Mouse (Mus musculus) lung, embryonic 15.5 days (tissue): ENCODE measurements at regions not wholly inside any gene's neighbourhood (a gene's known extent, or its start where the extent isn't known, plus 50 kb on each side); places are given as distances from the start of the nearest gene placed in this dataset.

ENCODE experiments used
- ATAC-seq: fragments of 200-750 bp; cut with Nextera tagmentation; 2 replicates; pipeline ENCODE4 v1.8.0; 2017; ENCODE audit warnings: moderate number of reproducible peaks, borderline replicate concordance; ENCODE audit not compliant: low FRiP score, low TSS enrichment; ENCODE audit errors: extremely low read depth
- H3K27ac ChIP-seq: fragments of 300-500 bp; sonication (generic); 2 replicates; pipeline ENCODE4 v1.5.1; 2015; ENCODE audit warnings: moderate library complexity, mild to moderate bottlenecking, inconsistent platforms
- H3K27me3 ChIP-seq: fragments of 300-500 bp; sonication (generic); 2 replicates; pipeline ENCODE4 v1.6.1; 2015; ENCODE audit warnings: inconsistent platforms
- H3K36me3 ChIP-seq: fragments of 300-500 bp; sonication (generic); 2 replicates; pipeline ENCODE4 v1.6.1; 2015; ENCODE audit warnings: inconsistent platforms
- H3K4me1 ChIP-seq: fragments of 300-500 bp; sonication (generic); 2 replicates; pipeline ENCODE4 v1.6.1; 2015; ENCODE audit warnings: inconsistent platforms
- H3K4me2 ChIP-seq: fragments of 300-500 bp; sonication (generic); 2 replicates; pipeline ENCODE4 v1.6.1; 2015; ENCODE audit warnings: inconsistent platforms, mild to moderate bottlenecking, moderate library complexity
- H3K4me3 ChIP-seq: fragments of 300-500 bp; sonication (generic); 2 replicates; pipeline ENCODE4 v1.5.1; 2015; ENCODE audit warnings: mild to moderate bottlenecking, inconsistent platforms
- H3K9ac ChIP-seq: fragments of 300-500 bp; sonication (generic); 2 replicates; pipeline ENCODE4 v1.6.1; 2015; ENCODE audit warnings: inconsistent platforms
- H3K9me3 ChIP-seq: fragments of 300-500 bp; sonication (generic); 2 replicates; pipeline ENCODE4 v1.6.1; 2016; ENCODE audit warnings: inconsistent platforms
- WGBS: fragments of 180-500 bp; shearing (Covaris S2); methylation state at CpG from one replicate; pipeline ENCODE4 v1.1.7; 2015; 5-methylcytosine and 5-hydroxymethylcytosine counted together

DNA sequence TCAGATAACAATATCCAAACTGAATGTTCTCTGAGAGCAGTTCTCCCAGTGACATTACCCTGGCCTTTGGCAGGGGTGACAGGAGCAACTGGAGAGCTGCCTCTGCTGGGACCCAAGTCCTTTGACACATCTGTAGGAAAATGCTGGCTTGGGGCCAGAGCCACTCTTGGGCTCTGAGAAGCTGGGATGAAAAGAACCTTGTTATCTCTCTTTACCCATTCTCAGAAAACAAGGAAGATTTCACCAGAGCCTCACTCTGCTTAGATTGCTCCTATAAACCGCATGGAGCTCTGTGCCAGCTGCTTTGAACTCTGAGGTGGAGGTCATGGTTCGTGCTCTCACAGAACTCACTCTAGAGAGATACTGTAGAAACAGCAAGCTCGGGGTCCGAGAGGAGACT, 71.7 kb upstream of the Jak1 start:
- ATAC-seq, result no peak
- Histone ChIP-seq H3K4me3 (no peak overlapping the region), H3K27me3 (no peaks in the 10 kb centered on the region), H3K36me3 (no peaks in the 10 kb centered on the region), H3K4me2 (no peak overlapping the region), H3K9ac (no peak overlapping the region), H3K9me3 (no peaks in the 10 kb centered on the region), H3K27ac (no peak overlapping the region), H3K4me1 (no peaks in the 10 kb centered on the region)
- WGBS, result 33% methylated on average over 4 of the region's 4 CpGs

DNA sequence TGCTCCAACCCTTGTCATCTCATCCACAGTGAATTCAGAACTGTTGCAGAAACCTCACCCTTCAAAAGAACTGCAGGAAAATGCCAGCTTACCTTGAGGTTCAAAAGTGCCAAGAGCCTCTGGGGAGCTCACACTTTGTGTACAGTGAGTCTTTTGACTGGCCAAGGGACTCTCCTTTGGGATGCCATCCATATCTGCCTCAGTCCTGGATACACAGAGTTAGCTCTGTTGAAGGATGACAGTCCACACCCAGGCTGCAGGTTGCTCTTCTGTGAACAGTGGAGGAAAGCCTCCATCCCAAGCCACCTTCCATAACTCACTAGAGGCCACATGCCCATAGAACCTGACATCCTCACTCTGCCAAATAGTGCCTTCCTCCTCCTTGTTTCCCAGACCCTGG, 71.3 kb upstream of the Jak1 start:
- Histone ChIP-seq H3K9me3 (no peaks in the 10 kb centered on the region), H3K4me3 (no peak overlapping the region), H3K27me3 (no peaks in the 10 kb centered on the region), H3K27ac (no peak overlapping the region), H3K4me2 (no peak overlapping the region), H3K9ac (no peak overlapping the region), H3K4me1 (no peaks in the 10 kb centered on the region), H3K36me3 (no peaks in the 10 kb centered on the region)
- ATAC-seq, result no peak

DNA sequence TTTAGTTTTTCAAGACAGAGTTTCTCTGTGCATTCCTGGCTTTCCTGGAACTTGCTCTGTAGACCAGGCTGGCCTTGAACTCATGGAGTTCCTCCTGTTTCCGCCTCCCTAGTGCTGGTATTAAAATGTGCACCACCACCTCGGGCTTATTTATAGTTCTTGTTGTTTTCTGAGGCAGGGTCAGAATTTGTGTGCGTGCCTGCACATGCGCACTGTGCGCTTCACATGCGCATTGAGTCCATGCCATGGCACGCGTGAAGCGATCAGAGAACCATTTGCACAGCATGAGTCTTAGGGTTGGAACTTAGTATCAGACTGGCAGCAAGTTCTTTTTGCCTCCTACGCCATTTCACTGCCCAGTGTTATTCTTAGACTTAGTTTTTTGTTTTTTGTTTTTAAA, 68.8 kb upstream of the Jak1 start:
- H3K4me2 ChIP-seq, result no peak overlapping the region
- H3K27ac ChIP-seq, result no peak overlapping the region
- ATAC-seq, result no peak
- no peaks in the 10 kb centered on the region for H3K27me3 ChIP-seq
- H3K9ac ChIP-seq, result no peak overlapping the region
- H3K9me3 ChIP-seq, result no peaks in the 10 kb centered on the region
- 93% methylated on average over 10 of the region's 10 CpGs for WGBS
- no peak overlapping the region for H3K4me3 ChIP-seq
- peaks cover 7% of the 10 kb centered on the region for H3K4me1 ChIP-seq
- no peaks in the 10 kb centered on the region for H3K36me3 ChIP-seq

DNA sequence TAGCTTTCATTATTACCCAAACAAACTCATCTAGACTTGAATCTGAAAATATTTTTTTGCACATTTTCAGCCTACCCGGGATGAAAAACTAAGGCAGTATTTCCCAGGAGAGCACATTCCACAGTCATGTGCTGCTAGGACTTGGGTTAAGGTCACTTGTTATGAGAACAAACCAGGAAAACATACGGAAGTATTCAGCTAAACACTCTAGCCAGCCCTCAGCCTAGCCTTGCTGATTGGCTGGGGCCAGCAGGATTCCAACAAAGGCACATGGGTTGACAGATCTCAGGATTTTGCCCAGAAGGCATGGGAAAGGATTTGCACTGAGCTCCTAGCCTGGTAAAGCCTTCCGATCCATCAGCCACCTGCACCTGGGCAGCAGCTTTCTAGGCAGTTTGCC, 68.0 kb upstream of the Jak1 start:
- Histone ChIP-seq H3K4me2 (no peak overlapping the region), H3K4me1 (peaks cover 7% of the 10 kb centered on the region), H3K9me3 (no peaks in the 10 kb centered on the region), H3K9ac (no peak overlapping the region), H3K4me3 (no peak overlapping the region), H3K36me3 (no peaks in the 10 kb centered on the region), H3K27me3 (no peaks in the 10 kb centered on the region), H3K27ac (no peak overlapping the region)
- no peak for ATAC-seq
- 47% methylated on average over 3 of the region's 3 CpGs for WGBS

DNA sequence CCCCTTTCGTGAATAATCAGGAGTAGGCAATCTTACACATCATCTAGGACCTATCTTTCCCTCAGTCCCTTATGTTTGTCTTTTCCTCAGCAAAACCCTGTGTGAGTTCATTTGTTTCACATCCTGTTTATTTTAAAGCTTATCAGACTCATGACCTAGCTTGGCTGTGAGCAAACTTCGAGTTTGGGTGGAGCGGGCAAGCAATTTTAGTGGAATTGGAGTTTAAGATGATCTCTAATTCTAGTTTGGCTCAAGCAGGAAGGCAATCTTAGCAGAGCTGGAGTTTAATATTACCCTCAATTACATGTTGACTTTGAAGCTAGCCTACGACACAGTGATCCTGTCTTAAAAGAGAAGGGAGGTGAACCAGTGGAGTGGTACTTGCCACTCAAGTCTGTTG, 66.1 kb upstream of the Jak1 start:
- Histone ChIP-seq H3K27ac (no peak overlapping the region), H3K36me3 (no peaks in the 10 kb centered on the region), H3K27me3 (no peaks in the 10 kb centered on the region), H3K9ac (no peak overlapping the region), H3K9me3 (no peaks in the 10 kb centered on the region), H3K4me1 (peaks cover 7% of the 10 kb centered on the region), H3K4me2 (no peak overlapping the region), H3K4me3 (no peak overlapping the region)
- no peak for ATAC-seq
- WGBS, result 37% methylated on average over 4 of the region's 4 CpGs

DNA sequence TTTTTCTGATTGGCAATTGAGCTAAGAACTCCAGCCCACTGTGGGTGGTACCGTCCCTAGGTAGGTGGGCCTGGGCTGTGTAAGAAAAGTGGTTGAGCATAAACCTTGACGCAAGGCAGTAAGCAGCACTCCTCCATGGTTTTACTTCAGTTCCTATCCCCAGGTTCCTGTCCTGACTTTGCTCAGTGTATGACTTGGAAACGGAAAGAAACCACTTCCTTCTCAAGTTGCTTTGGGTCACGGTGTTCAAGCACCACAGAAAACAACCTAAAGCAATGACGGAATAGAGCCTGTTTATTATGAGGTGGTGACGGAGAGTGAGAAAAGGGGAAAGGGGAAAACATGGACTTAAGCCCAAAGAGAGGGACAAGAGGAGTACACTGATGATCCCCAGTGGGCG, 64.0 kb upstream of the Jak1 start:
- H3K27me3 ChIP-seq, result no peaks in the 10 kb centered on the region

DNA sequence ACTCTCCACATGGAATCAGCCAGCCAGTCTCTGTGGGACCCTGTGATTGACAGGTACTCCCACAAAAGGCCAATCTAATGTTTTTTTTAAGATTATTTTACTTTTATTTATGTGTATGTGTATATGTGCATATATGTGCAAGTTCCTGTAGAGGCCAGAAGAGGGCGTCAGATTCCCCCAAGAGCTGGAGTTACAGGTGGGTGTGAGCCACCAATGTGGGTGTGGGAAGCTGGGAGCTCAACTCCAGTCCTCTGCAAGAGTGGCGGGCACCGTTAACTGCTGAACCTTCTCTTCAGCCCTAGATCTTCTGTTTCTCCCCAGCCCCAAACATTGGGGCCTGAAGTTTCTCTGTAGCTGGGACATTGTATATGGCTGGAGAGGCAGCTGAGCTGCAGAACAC, 61.0 kb upstream of the Jak1 start:
- H3K27ac ChIP-seq, result no peak overlapping the region
- no peaks in the 10 kb centered on the region for H3K27me3 ChIP-seq
- no peaks in the 10 kb centered on the region for H3K36me3 ChIP-seq
- no peak for ATAC-seq
- WGBS, result 67% methylated on average over 3 of the region's 3 CpGs
- H3K9me3 ChIP-seq, result no peaks in the 10 kb centered on the region
- H3K4me3 ChIP-seq, result no peak overlapping the region
- no peak overlapping the region for H3K9ac ChIP-seq
- H3K4me1 ChIP-seq, result peaks cover 5% of the 10 kb centered on the region
- H3K4me2 ChIP-seq, result no peak overlapping the region

More for the DNA sequence above, 64.0 kb upstream of the Jak1 start:
- peaks cover 7% of the 10 kb centered on the region for H3K4me1 ChIP-seq
- H3K27ac ChIP-seq, result no peak overlapping the region
- no peak overlapping the region for H3K4me2 ChIP-seq
- H3K9ac ChIP-seq, result no peak overlapping the region
- no peaks in the 10 kb centered on the region for H3K36me3 ChIP-seq
- WGBS, result 76% methylated on average over 7 of the region's 7 CpGs
- H3K9me3 ChIP-seq, result no peaks in the 10 kb centered on the region
- ATAC-seq, result no peak
- no peak overlapping the region for H3K4me3 ChIP-seq

DNA sequence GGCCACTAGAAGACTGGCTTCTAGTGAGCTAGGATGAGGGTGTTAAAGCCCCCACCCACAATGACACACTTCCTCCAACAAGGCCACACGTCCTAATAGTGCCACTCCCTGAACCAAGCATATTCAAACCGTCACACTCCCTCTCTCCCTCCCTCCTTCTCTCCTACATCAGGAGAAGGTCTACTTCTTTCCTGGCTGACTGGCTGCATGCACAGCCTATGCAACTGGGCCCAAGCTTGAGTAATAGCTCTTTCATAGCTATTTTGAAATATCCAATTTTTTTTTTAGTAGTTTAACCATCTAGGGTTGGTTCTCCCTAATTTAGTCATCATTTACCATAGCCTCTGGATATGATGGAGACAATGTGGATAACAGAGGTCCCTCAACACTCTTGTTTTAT, 56.6 kb upstream of the Jak1 start:
- 62% methylated on average over 2 of the region's 2 CpGs for WGBS
- Histone ChIP-seq H3K4me3 (no peak overlapping the region), H3K4me2 (no peak overlapping the region), H3K9ac (no peak overlapping the region), H3K27ac (no peak overlapping the region), H3K4me1 (no peaks in the 10 kb centered on the region), H3K36me3 (no peaks in the 10 kb centered on the region), H3K27me3 (no peaks in the 10 kb centered on the region), H3K9me3 (no peaks in the 10 kb centered on the region)
- no peak for ATAC-seq

DNA sequence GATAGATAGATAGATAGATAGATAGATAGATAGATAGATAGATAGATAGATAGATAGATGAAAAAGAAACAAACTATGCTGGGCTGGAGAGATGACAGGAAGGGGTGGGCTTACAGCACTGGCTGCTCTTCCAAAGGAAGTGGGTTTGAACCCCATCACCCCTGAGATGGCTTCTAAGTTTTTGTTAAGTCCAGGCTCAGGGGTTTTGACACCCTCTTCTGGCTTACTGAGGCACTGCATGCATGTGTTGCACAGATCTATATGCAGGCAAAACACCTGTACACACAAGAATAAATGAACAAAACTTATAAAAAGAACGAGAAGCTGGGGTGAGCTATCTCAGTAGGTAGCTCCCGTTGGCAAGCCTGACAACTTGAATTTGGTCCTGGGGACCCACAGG, 55.5 kb upstream of the Jak1 start:
- WGBS, result 73% methylated on average over 2 of the region's 2 CpGs
- Histone ChIP-seq H3K27me3 (no peaks in the 10 kb centered on the region), H3K4me1 (no peaks in the 10 kb centered on the region), H3K27ac (no peak overlapping the region), H3K9me3 (no peaks in the 10 kb centered on the region), H3K4me2 (no peak overlapping the region), H3K9ac (no peak overlapping the region), H3K36me3 (no peaks in the 10 kb centered on the region), H3K4me3 (no peak overlapping the region)
- ATAC-seq, result no peak

DNA sequence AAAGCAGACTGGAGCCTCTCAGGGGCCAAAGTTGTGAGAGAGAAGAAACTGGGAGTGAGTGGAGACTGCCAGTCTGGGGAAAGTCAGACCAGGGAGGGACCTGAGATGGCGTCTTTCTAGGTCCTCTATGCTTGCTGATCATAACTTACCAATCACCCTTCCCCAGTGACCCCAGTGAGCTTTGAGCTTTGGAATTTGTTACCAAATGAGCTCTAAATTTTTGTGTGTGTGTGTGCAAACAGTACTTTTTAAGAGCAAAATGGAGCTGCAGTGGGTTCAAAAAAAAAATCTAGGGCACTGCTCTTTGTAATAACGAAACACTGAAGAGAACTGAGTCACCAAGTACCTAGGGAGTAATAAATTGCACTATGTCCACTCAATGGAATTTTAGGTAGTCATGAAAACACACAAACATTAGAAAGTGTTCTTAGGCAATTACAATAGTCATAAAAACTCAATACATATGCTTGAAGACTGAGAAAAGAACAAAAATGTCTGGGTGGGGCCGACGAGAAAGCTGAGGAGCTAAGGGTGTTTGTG, 54.7 kb upstream of the Jak1 start:
- H3K9ac ChIP-seq, result no peak overlapping the region
- H3K27me3 ChIP-seq, result no peaks in the 10 kb centered on the region
- no peaks in the 10 kb centered on the region for H3K36me3 ChIP-seq
- H3K4me3 ChIP-seq, result no peak overlapping the region
- no peak for ATAC-seq
- H3K27ac ChIP-seq, result no peak overlapping the region
- 71% methylated on average over 4 of the region's 4 CpGs for WGBS
- no peaks in the 10 kb centered on the region for H3K4me1 ChIP-seq
- no peak overlapping the region for H3K4me2 ChIP-seq
- no peaks in the 10 kb centered on the region for H3K9me3 ChIP-seq

DNA sequence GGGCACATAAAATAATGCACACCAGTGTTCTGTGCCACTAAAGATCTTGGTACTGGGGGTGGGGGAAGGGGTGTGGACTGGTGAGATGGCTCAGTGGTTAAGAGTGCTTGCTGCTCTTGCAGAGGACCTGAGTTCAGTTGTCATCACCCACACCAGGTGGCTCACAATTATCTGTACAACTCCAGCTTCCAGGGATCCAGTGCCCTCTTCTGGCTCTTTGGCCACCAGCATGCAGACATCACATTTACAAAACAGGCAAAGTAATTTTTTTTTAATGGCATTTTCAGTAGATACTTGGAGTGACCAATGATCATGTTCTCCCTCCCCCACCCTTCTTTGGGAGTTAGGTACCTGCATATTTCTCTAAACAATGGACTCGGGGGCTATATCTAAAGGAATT, 53.8 kb upstream of the Jak1 start:
- no peak for ATAC-seq
- no peak overlapping the region for H3K9ac ChIP-seq
- no peaks in the 10 kb centered on the region for H3K36me3 ChIP-seq
- no peaks in the 10 kb centered on the region for H3K9me3 ChIP-seq
- no peak overlapping the region for H3K27ac ChIP-seq
- H3K27me3 ChIP-seq, result no peaks in the 10 kb centered on the region
- no peak overlapping the region for H3K4me2 ChIP-seq
- WGBS, result 77% methylated on average over 1 of the region's 1 CpGs
- H3K4me3 ChIP-seq, result no peak overlapping the region
- H3K4me1 ChIP-seq, result no peaks in the 10 kb centered on the region

DNA sequence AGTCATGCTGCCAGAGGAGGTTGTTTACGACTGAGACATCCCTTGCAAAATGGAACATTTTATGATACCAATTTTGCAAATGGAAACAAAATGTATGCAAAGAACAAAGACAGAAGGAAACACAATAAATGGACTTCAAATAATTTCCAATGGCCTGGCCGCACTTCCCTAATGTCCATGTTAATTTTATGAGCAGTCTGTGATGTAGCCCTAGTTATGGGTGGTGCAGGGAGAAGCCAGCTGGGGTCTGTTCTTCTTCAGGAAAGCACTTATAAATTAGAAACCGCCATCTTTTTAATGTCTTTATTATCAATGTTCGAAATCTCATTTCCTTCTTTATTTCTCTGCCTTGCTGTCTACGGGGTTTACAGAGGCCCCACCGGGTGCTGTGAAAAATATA, 51.0 kb upstream of the Jak1 start:
- Histone ChIP-seq H3K4me1 (no peaks in the 10 kb centered on the region), H3K36me3 (no peaks in the 10 kb centered on the region), H3K27ac (no peak overlapping the region), H3K9ac (no peak overlapping the region), H3K4me3 (no peak overlapping the region), H3K27me3 (peaks cover 3% of the 10 kb centered on the region; the same call in 1 of the 2 replicates), H3K4me2 (no peak overlapping the region), H3K9me3 (no peaks in the 10 kb centered on the region)
- no peak for ATAC-seq
- WGBS, result 60% methylated on average over 6 of the region's 6 CpGs
